Mouse (Mus musculus): ENCODE results near the gene Dnah9.

GRCm38 (mm10) chr11:65930796-65931195 lies 237.6 kb downstream of the Dnah9 start:
- TF ChIP-seq POLR2A (IDR thresholded peaks at IDR 0.05; ENCODE audit: extremely low read depth, insufficient read depth, low read length) (no peak), CTCF (IDR thresholded peaks at IDR 0.05; ENCODE audit: extremely low read depth, insufficient read depth, low read length) (no peak)

Data from cortical plate, adult 2 months (tissue).